Mouse (Mus musculus): ENCODE measurements around the gene Bglap2.
A peak's percentile ranks its signal among the peaks of the same experiment; 100 is the strongest.

- no peak for TF ChIP-seq CTCF (IDR thresholded peaks at IDR 0.05; ENCODE audit: borderline replicate concordance, insufficient read depth, low read length)
- peak; percentile 94 for TF ChIP-seq POLR2A (IDR thresholded peaks at IDR 0.05; ENCODE audit: low read depth, low read length)
Measured at GRCm38 (mm10) chr3:88336058-88337013, 42.2 kb downstream of the Bglap2 start, which contains the start of the genes Tmem79 and Smg5.
